Mouse (Mus musculus): ENCODE data around the gene Cped1. TPM values are rescaled to one million over a fixed set of nuclear protein-coding genes. Genes with fewer than 3 reads are reported as not detected.

Gene Cped1
- total and polyA plus RNA-seq, 2 experiments from 2014 or later: 3.6 to 13.2 TPM

DNA sequence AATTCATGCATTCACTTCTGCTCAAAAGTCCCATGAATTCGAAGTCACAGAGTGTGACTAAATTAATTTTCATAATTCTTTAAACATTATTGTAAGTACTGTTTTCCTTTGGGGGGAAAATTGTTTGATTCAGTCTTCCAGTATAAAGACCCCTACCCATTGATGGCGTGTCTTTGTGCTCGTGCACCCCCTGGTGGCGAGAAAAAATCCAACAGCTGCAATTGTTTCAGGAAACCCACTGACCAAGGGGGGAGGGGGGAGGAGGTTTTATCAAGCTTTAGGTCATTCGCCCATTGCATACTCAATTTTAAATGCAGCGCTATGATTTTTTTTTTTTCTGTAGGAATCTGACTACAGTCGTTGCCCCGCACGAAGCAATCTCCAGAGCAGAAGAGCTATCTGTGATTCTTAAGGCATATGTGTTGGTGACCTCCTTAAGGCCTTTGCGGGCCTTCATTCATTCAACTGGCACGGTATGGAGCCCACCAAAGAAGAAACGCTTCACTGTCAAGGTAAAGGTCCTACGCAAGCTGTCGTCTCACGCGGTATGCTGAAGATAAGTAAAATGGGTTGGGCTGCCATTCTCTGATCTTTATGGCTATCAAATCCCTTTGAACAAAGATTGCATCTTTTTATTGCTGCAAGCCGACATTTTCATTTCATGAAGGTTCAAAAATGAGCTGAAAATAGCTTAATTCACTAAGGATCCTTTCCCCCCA lies 102.8 kb downstream of the Cped1 start:
- WGBS: 53% methylated on average over 17 of the region's 17 CpGs
- no peak for ATAC-seq (ENCODE audit: insufficient read depth, low read depth)
- Histone ChIP-seq H3K9me3 (replicated peaks; ENCODE audit: control insufficient read depth, low read length) (no peaks in the 10 kb centered on the region), H3K27me3 (ENCODE audit: control insufficient read depth, insufficient read depth, low read length) (no peaks in the 10 kb centered on the region), H3K27ac (ENCODE audit: low read depth) (no peak overlapping the region), H3K4me2 (ENCODE audit: low read depth, low read length) (no peak overlapping the region), H3K4me3 (ENCODE audit: low read depth, low read length) (no peak overlapping the region), H3K36me3 (replicated peaks; ENCODE audit: control insufficient read depth, insufficient read depth, low read length) (no peaks in the 10 kb centered on the region), H3K9ac (replicated peaks; ENCODE audit: low read depth, low read length) (no peak overlapping the region), H3K4me1 (ENCODE audit: control insufficient read depth, insufficient read depth) (no peaks in the 10 kb centered on the region)
- TF ChIP-seq EP300 (IDR thresholded peaks at IDR 0.05; ENCODE audit: low read depth): no peak
- TF ChIP-seq CTCF (IDR thresholded peaks at IDR 0.05; ENCODE audit: low read depth): peak; percentile 58
- DNase-seq (ENCODE audit: low spot score): no peak

DNA sequence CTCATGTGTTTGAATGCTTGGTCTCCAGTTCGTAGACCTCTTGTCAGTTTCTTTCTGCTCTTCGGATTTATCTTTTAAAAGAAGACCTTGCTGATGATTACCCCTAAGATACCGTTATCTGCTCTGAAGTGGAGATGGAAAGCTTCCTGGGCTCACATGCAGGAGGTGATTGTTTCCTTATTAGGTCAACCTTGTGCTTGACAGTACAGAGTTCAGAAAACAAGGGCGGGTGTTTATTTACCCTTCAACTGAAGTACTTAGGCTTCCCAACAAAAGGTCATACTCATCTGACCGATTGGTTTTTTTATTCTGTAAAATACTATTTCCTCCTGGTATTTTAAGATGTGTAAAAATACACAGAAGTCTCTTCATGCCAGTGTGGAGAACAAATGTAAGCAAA lies 106.1 kb downstream of the Cped1 start:
- no peak for ATAC-seq (ENCODE audit: insufficient read depth, low read depth)
- 55% methylated on average over 5 of the region's 5 CpGs for WGBS
- no peak for DNase-seq (ENCODE audit: low spot score)
- no peak overlapping the region for H3K27ac ChIP-seq (ENCODE audit: low read depth)
- H3K36me3 ChIP-seq (replicated peaks; ENCODE audit: control insufficient read depth, insufficient read depth, low read length): no peaks in the 10 kb centered on the region
- TF ChIP-seq EP300 (IDR thresholded peaks at IDR 0.05; ENCODE audit: low read depth) (no peak), CTCF (IDR thresholded peaks at IDR 0.05; ENCODE audit: low read depth) (no peak)
- H3K27me3 ChIP-seq (ENCODE audit: control insufficient read depth, insufficient read depth, low read length): no peaks in the 10 kb centered on the region
- no peaks in the 10 kb centered on the region for H3K4me1 ChIP-seq (ENCODE audit: control insufficient read depth, insufficient read depth)
- H3K9me3 ChIP-seq (replicated peaks; ENCODE audit: control insufficient read depth, low read length): no peaks in the 10 kb centered on the region
- no peak overlapping the region for H3K9ac ChIP-seq (replicated peaks; ENCODE audit: low read depth, low read length)
- no peak overlapping the region for H3K4me2 ChIP-seq (ENCODE audit: low read depth, low read length)
- no peak overlapping the region for H3K4me3 ChIP-seq (ENCODE audit: low read depth, low read length)

DNA sequence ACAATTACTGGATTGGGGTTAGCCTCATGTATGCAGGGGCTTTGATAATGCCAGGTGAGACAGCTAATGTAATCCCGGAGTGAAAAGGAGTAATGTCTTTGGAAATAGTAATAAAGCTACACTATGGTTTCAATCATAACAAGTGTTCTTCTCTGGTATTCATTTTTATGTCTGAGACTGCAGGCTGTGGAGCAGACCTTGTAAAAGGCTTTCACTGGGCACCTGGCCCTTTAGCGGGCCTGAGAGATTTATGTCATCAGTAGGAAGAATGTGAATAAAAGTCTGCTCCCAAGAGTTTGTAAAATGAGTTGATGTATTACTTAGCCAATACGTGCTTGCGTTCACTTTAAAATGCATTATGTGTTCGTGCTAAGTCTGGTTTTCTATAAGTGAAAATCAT lies 108.1 kb downstream of the Cped1 start:
- H3K9ac ChIP-seq (replicated peaks; ENCODE audit: low read depth, low read length): no peak overlapping the region
- no peaks in the 10 kb centered on the region for H3K4me1 ChIP-seq (ENCODE audit: control insufficient read depth, insufficient read depth)
- no peaks in the 10 kb centered on the region for H3K27me3 ChIP-seq (ENCODE audit: control insufficient read depth, insufficient read depth, low read length)
- no peak overlapping the region for H3K4me2 ChIP-seq (ENCODE audit: low read depth, low read length)
- ATAC-seq (ENCODE audit: insufficient read depth, low read depth): no peak
- H3K9me3 ChIP-seq (replicated peaks; ENCODE audit: control insufficient read depth, low read length): no peaks in the 10 kb centered on the region
- H3K36me3 ChIP-seq (replicated peaks; ENCODE audit: control insufficient read depth, insufficient read depth, low read length): no peaks in the 10 kb centered on the region
- no peak overlapping the region for H3K27ac ChIP-seq (ENCODE audit: low read depth)
- TF ChIP-seq EP300 (IDR thresholded peaks at IDR 0.05; ENCODE audit: low read depth) (no peak), CTCF (IDR thresholded peaks at IDR 0.05; ENCODE audit: low read depth) (no peak)
- no peak overlapping the region for H3K4me3 ChIP-seq (ENCODE audit: low read depth, low read length)
- no peak for DNase-seq (ENCODE audit: low spot score)
- WGBS: 85% methylated on average over 5 of the region's 5 CpGs

DNA sequence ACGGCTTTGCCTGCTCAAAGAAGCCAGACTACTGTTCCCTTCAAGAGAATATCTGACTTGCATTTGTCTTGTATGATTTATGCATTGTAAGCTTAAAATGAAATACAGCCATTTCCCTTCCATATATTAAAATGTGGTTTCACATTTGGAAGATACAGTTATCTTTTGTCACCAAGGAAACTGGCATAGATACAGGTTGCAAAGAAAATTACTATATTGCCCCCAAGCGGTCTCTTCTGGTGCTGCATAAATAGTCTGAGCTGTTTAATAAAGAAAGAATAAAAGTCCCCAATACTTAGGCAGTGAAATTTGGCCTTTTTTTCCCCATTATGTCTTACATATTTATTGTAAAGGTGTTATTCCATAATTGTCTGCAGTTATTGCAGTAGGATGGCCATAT lies 112.0 kb downstream of the Cped1 start:
- ATAC-seq (ENCODE audit: insufficient read depth, low read depth): no peak
- Histone ChIP-seq H3K9ac (replicated peaks; ENCODE audit: low read depth, low read length) (no peak overlapping the region), H3K36me3 (replicated peaks; ENCODE audit: control insufficient read depth, insufficient read depth, low read length) (no peaks in the 10 kb centered on the region), H3K4me2 (ENCODE audit: low read depth, low read length) (no peak overlapping the region), H3K27ac (ENCODE audit: low read depth) (no peak overlapping the region), H3K9me3 (replicated peaks; ENCODE audit: control insufficient read depth, low read length) (no peaks in the 10 kb centered on the region), H3K27me3 (ENCODE audit: control insufficient read depth, insufficient read depth, low read length) (no peaks in the 10 kb centered on the region), H3K4me1 (ENCODE audit: control insufficient read depth, insufficient read depth) (no peaks in the 10 kb centered on the region), H3K4me3 (ENCODE audit: low read depth, low read length) (no peak overlapping the region)
- peak; percentile 24 for DNase-seq (ENCODE audit: low spot score)
- WGBS: 40% methylated on average over 2 of the region's 2 CpGs
- TF ChIP-seq EP300 (IDR thresholded peaks at IDR 0.05; ENCODE audit: low read depth): no peak
- peak; percentile 43 for TF ChIP-seq CTCF (IDR thresholded peaks at IDR 0.05; ENCODE audit: low read depth)

DNA sequence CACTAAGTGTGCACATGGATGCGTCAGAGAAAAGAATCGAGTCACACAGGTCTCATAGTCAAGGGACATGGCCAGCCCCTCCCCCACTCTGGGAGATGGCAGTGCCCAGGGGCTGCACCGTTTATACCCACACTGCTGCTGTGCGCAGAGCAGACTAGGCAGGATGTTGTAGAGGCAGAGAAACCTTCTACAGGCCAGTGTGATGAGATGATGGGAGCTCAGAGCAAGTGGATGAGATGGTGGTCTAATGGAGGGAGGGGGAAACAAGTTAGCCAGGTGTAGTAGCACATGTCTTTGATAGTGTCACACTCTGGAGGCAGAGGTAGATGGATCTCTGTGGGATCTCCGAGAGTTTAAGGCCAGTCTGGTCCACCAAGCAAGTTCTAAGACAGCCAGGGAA lies 114.1 kb downstream of the Cped1 start:
- Histone ChIP-seq H3K4me3 (ENCODE audit: low read depth, low read length) (no peak overlapping the region), H3K9ac (replicated peaks; ENCODE audit: low read depth, low read length) (no peak overlapping the region), H3K4me2 (ENCODE audit: low read depth, low read length) (no peak overlapping the region), H3K27me3 (ENCODE audit: control insufficient read depth, insufficient read depth, low read length) (no peaks in the 10 kb centered on the region), H3K36me3 (replicated peaks; ENCODE audit: control insufficient read depth, insufficient read depth, low read length) (no peaks in the 10 kb centered on the region), H3K27ac (ENCODE audit: low read depth) (no peak overlapping the region), H3K9me3 (replicated peaks; ENCODE audit: control insufficient read depth, low read length) (no peaks in the 10 kb centered on the region), H3K4me1 (ENCODE audit: control insufficient read depth, insufficient read depth) (no peaks in the 10 kb centered on the region)
- DNase-seq (ENCODE audit: low spot score): no peak
- TF ChIP-seq EP300 (IDR thresholded peaks at IDR 0.05; ENCODE audit: low read depth) (no peak), CTCF (IDR thresholded peaks at IDR 0.05; ENCODE audit: low read depth) (no peak)
- WGBS: 64% methylated on average over 5 of the region's 5 CpGs
- no peak for ATAC-seq (ENCODE audit: insufficient read depth, low read depth)

DNA sequence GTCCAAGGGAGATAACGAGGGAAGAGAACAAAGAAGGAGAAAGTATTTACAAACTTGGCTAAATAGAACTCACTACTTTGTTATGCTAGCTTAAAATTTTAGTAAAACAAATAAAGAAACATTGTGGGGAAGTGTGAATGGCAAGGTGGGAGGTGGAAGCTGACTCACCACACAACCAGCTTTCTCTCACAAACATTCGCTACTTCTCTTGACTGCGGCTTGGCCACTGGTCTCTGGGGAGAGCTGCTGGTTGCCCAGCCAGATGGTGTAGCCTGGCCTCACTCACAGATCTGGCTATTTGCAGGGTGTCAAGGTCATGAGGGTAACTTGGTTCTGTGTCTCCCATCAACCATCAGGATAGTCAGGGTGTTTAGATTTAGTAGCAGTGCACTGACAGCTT lies 116.2 kb downstream of the Cped1 start:
- no peak overlapping the region for H3K27ac ChIP-seq (ENCODE audit: low read depth)
- 57% methylated on average over 3 of the region's 3 CpGs for WGBS

More for the DNA sequence above, 116.2 kb downstream of the Cped1 start:
- Histone ChIP-seq H3K9ac (replicated peaks; ENCODE audit: low read depth, low read length) (no peak overlapping the region), H3K4me2 (ENCODE audit: low read depth, low read length) (no peak overlapping the region), H3K9me3 (replicated peaks; ENCODE audit: control insufficient read depth, low read length) (no peaks in the 10 kb centered on the region), H3K27me3 (ENCODE audit: control insufficient read depth, insufficient read depth, low read length) (no peaks in the 10 kb centered on the region), H3K4me1 (ENCODE audit: control insufficient read depth, insufficient read depth) (no peaks in the 10 kb centered on the region), H3K4me3 (ENCODE audit: low read depth, low read length) (no peak overlapping the region), H3K36me3 (replicated peaks; ENCODE audit: control insufficient read depth, insufficient read depth, low read length) (no peaks in the 10 kb centered on the region)
- ATAC-seq (ENCODE audit: insufficient read depth, low read depth): no peak
- TF ChIP-seq CTCF (IDR thresholded peaks at IDR 0.05; ENCODE audit: low read depth): no peak
- no peak for TF ChIP-seq EP300 (IDR thresholded peaks at IDR 0.05; ENCODE audit: low read depth)
- no peak for DNase-seq (ENCODE audit: low spot score)
